Mouse (Mus musculus) neural tube, embryonic 11.5 days (tissue): ENCODE data around the gene Ect2. TPM values are rescaled to one million over a fixed set of nuclear protein-coding genes. Genes with fewer than 3 reads are reported as not detected.

Experiments
- ATAC-seq: fragments of 200-750 bp; cut with Nextera tagmentation; 2 replicates; pipeline ENCODE4 v1.8.0; 2017; ENCODE audit warnings: moderate number of reproducible peaks, mild to moderate bottlenecking, moderate TSS enrichment, moderate library complexity; ENCODE audit not compliant: insufficient read depth, low FRiP score, low TSS enrichment
- DNase-seq: peaks from one replicate; pipeline ENCODE4 v3.0.0-alpha.2; 2015; ENCODE audit warnings: low spot score
- H3K27ac ChIP-seq: fragments of 300-500 bp; sonication (generic); 2 replicates; pipeline ENCODE4 v1.5.1; 2014; ENCODE audit warnings: low read depth, mild to moderate bottlenecking, low read length
- H3K27me3 ChIP-seq: fragments of 300-500 bp; sonication (generic); 2 replicates; pipeline ENCODE4 v1.6.1; 2014; ENCODE audit warnings: mild to moderate bottlenecking, low read length, mixed read lengths; ENCODE audit not compliant: control insufficient read depth, insufficient read depth
- H3K36me3 ChIP-seq: fragments of 300-500 bp; sonication (generic); 2 replicates; pipeline ENCODE4 v1.6.1; 2014; ENCODE audit warnings: mild to moderate bottlenecking, low read length, moderate library complexity, mixed read lengths; ENCODE audit not compliant: control insufficient read depth, insufficient read depth
- H3K4me1 ChIP-seq: fragments of 300-500 bp; sonication (generic); 2 replicates; pipeline ENCODE4 v1.6.1; 2014; ENCODE audit warnings: low read length, mixed read lengths; ENCODE audit not compliant: control insufficient read depth, insufficient read depth
- H3K4me2 ChIP-seq: fragments of 300-500 bp; sonication (generic); 2 replicates; pipeline ENCODE4 v1.6.1; 2014; ENCODE audit warnings: low read depth, mild to moderate bottlenecking, moderate library complexity
- H3K4me3 ChIP-seq: fragments of 300-500 bp; sonication (generic); 2 replicates; pipeline ENCODE4 v1.5.1; 2014; ENCODE audit warnings: low read depth, low read length
- H3K9ac ChIP-seq: fragments of 300-500 bp; sonication (generic); 2 replicates; pipeline ENCODE4 v1.6.1; 2014; ENCODE audit warnings: mild to moderate bottlenecking, low read length
- H3K9me3 ChIP-seq: fragments of 300-500 bp; sonication (generic); 2 replicates; pipeline ENCODE4 v1.6.1; 2016; ENCODE audit warnings: low read length; ENCODE audit not compliant: control insufficient read depth
- WGBS: fragments of 180-500 bp; shearing (Covaris S2); extraction: QIAGEN DNeasy Blood & Tissue Kit; methylation state at CpG from one replicate; pipeline ENCODE4 v1.1.7; 2014; 5-methylcytosine and 5-hydroxymethylcytosine counted together
- polyA plus RNA-seq: library from polyadenylated mRNA; unstranded; fragments of >200 nt; fragmentation: Nextera tagmentation; extraction: Ambion mirVana; gene quantifications from 2 replicates; pipeline ENCODE4 v1.2.1, GENCODE M21; 2014

Gene Ect2
- polyA plus RNA-seq, 1 experiment from 2014 or later: 87.4 TPM

- Histone ChIP-seq H3K4me2 (no peak overlapping the region), H3K4me1 (no peaks in the 10 kb centered on the region), H3K4me3 (no peak overlapping the region), H3K27ac (no peak overlapping the region), H3K36me3 (no peaks in the 10 kb centered on the region), H3K27me3 (no peaks in the 10 kb centered on the region), H3K9me3 (no peaks in the 10 kb centered on the region), H3K9ac (no peak overlapping the region)
- ATAC-seq (no peak), DNase-seq (no peak)
- WGBS: 87% methylated on average over 6 of the region's 6 CpGs
These were observed 38.2 kb upstream of the Ect2 start for GRCm38 (mm10) chr3:27191856-27192255.

- H3K9ac ChIP-seq: no peak overlapping the region
- no peak for ATAC-seq
- H3K27me3 ChIP-seq: no peaks in the 10 kb centered on the region
- H3K9me3 ChIP-seq: no peaks in the 10 kb centered on the region
- H3K36me3 ChIP-seq: no peaks in the 10 kb centered on the region
- DNase-seq: no peak
- no peak overlapping the region for H3K4me3 ChIP-seq
- no peaks in the 10 kb centered on the region for H3K4me1 ChIP-seq
- H3K4me2 ChIP-seq: no peak overlapping the region
- WGBS: 91% methylated on average over 4 of the region's 4 CpGs
- no peak overlapping the region for H3K27ac ChIP-seq
These were observed 37.2 kb upstream of the Ect2 start for GRCm38 (mm10) chr3:27190865-27191264.

GRCm38 (mm10) chr3:27189320-27190261 is 35.9 kb upstream of the Ect2 start:
- no peak overlapping the region for H3K4me2 ChIP-seq
- 86% methylated on average over 14 of the region's 14 CpGs for WGBS
- no peaks in the 10 kb centered on the region for H3K36me3 ChIP-seq
- H3K4me3 ChIP-seq: no peak overlapping the region
- no peak overlapping the region for H3K27ac ChIP-seq
- no peaks in the 10 kb centered on the region for H3K9me3 ChIP-seq
- DNase-seq (no peak), ATAC-seq (no peak)
- no peaks in the 10 kb centered on the region for H3K4me1 ChIP-seq
- H3K27me3 ChIP-seq: no peaks in the 10 kb centered on the region
- H3K9ac ChIP-seq: no peak overlapping the region

GRCm38 (mm10) chr3:27188386-27188785 is 34.7 kb upstream of the Ect2 start:
- Histone ChIP-seq H3K4me1 (no peaks in the 10 kb centered on the region), H3K4me3 (no peak overlapping the region), H3K9me3 (no peaks in the 10 kb centered on the region), H3K9ac (no peak overlapping the region), H3K27ac (no peak overlapping the region), H3K4me2 (no peak overlapping the region), H3K27me3 (no peaks in the 10 kb centered on the region), H3K36me3 (no peaks in the 10 kb centered on the region)
- no peak for DNase-seq
- no peak for ATAC-seq
- 82% methylated on average over 1 of the region's 1 CpGs for WGBS

- ATAC-seq: no peak
- peak overlapping the region; percentile 65 for H3K4me3 ChIP-seq
- no peaks in the 10 kb centered on the region for H3K9me3 ChIP-seq
- WGBS: 12% methylated on average over 19 of the region's 19 CpGs
- no peaks in the 10 kb centered on the region for H3K36me3 ChIP-seq
- no peak overlapping the region for H3K27ac ChIP-seq
- H3K4me2 ChIP-seq: peak overlapping the region; percentile 92
- H3K9ac ChIP-seq: peak overlapping the region; percentile 59
- DNase-seq: no peak
- no peaks in the 10 kb centered on the region for H3K27me3 ChIP-seq
- H3K4me1 ChIP-seq: no peaks in the 10 kb centered on the region
These were observed 30.0 kb upstream of the Ect2 start for GRCm38 (mm10) chr3:27183601-27184175.

GRCm38 (mm10) chr3:27182733-27183600 is 29.3 kb upstream of the Ect2 start, which contains the start of gene Nceh1:
Gene Nceh1, plus strand, starts transcription at chr3:27182965.
- Histone ChIP-seq H3K9me3 (no peaks in the 10 kb centered on the region), H3K9ac (peak within 1 kb of the TSS; percentile 59), H3K36me3 (no peaks in the 10 kb centered on the region), H3K4me1 (no peaks in the 10 kb centered on the region), H3K27ac (no peak within 1 kb of the TSS), H3K4me2 (peak within 1 kb of the TSS; percentile 92), H3K4me3 (peak within 1 kb of the TSS; percentile 65), H3K27me3 (no peaks in the 10 kb centered on the region)
- peak; percentile 95 for DNase-seq
- ATAC-seq: peak; percentile 99
- WGBS: under 1% methylated on average over 54 of the region's 54 CpGs

- ATAC-seq: no peak
- no peaks in the 10 kb centered on the region for H3K9me3 ChIP-seq
These were observed 26.0 kb upstream of the Ect2 start for GRCm38 (mm10) chr3:27179711-27180110.

GRCm38 (mm10) chr3:27170257-27170656 is 16.6 kb upstream of the Ect2 start:
- Histone ChIP-seq H3K4me1 (no peaks in the 10 kb centered on the region), H3K9me3 (no peaks in the 10 kb centered on the region), H3K27ac (no peak overlapping the region), H3K4me3 (no peak overlapping the region), H3K36me3 (no peaks in the 10 kb centered on the region), H3K4me2 (no peak overlapping the region), H3K27me3 (no peaks in the 10 kb centered on the region), H3K9ac (no peak overlapping the region)
- ATAC-seq (no peak), DNase-seq (no peak)
- 78% methylated on average over 1 of the region's 1 CpGs for WGBS

More at GRCm38 (mm10) chr3:27179711-27180110, 26.0 kb upstream of the Ect2 start:
- 79% methylated on average over 8 of the region's 8 CpGs for WGBS
- no peaks in the 10 kb centered on the region for H3K27me3 ChIP-seq
- no peak overlapping the region for H3K4me3 ChIP-seq
- no peaks in the 10 kb centered on the region for H3K4me1 ChIP-seq
- H3K4me2 ChIP-seq: no peak overlapping the region
- no peak for DNase-seq
- no peak overlapping the region for H3K9ac ChIP-seq
- H3K27ac ChIP-seq: no peak overlapping the region
- H3K36me3 ChIP-seq: no peaks in the 10 kb centered on the region
